Mouse (Mus musculus): ENCODE data around the gene Myom3. TPM values are rescaled to one million over a fixed set of nuclear protein-coding genes. Genes with fewer than 3 reads are reported as not detected.

Myom3 gene
- total and polyA plus RNA-seq, 2 experiments from 2014 or later, result 1.1 to 2.6 TPM

- 51% methylated on average over 9 of the region's 9 CpGs for WGBS
Observed at GRCm38 (mm10) chr4:135730204-135730603, 29.3 kb upstream of the Myom3 start.

GRCm38 (mm10) chr4:135730951-135731350 is 28.6 kb upstream of the Myom3 start:
- Histone ChIP-seq H3K36me3 (ENCODE audit: insufficient read depth) (no peaks in the 10 kb centered on the region), H3K9me3 (ENCODE audit: low read length) (peaks cover 4% of the 10 kb centered on the region; the same call in 1 of the 2 replicates), H3K27me3 (ENCODE audit: insufficient read depth, low read length) (no peaks in the 10 kb centered on the region), H3K4me1 (ENCODE audit: insufficient read depth) (no peaks in the 10 kb centered on the region), H3K4me2 (ENCODE audit: low read depth) (no peak overlapping the region), H3K9ac (no peak overlapping the region), H3K4me3 (ENCODE audit: low read depth, low read length) (no peak overlapping the region), H3K27ac (ENCODE audit: low read depth, low read length) (no peak overlapping the region)
- DNase-seq, result no peak
- 63% methylated on average over 8 of the region's 8 CpGs for WGBS
- TF ChIP-seq CTCF (IDR thresholded peaks at IDR 0.05; ENCODE audit: low read depth), result no peak
- no peak for ATAC-seq

More at GRCm38 (mm10) chr4:135730204-135730603, 29.3 kb upstream of the Myom3 start:
- Histone ChIP-seq H3K9me3 (ENCODE audit: low read length) (peaks cover 4% of the 10 kb centered on the region; the same call in 1 of the 2 replicates), H3K9ac (no peak overlapping the region), H3K4me2 (ENCODE audit: low read depth) (no peak overlapping the region), H3K4me1 (ENCODE audit: insufficient read depth) (no peaks in the 10 kb centered on the region), H3K4me3 (ENCODE audit: low read depth, low read length) (no peak overlapping the region), H3K27me3 (ENCODE audit: insufficient read depth, low read length) (no peaks in the 10 kb centered on the region), H3K27ac (ENCODE audit: low read depth, low read length) (no peak overlapping the region), H3K36me3 (ENCODE audit: insufficient read depth) (no peaks in the 10 kb centered on the region)
- ATAC-seq (no peak), DNase-seq (no peak)
- no peak for TF ChIP-seq CTCF (IDR thresholded peaks at IDR 0.05; ENCODE audit: low read depth)

GRCm38 (mm10) chr4:135733901-135734300 is 25.6 kb upstream of the Myom3 start:
- no peak for DNase-seq
- H3K4me1 ChIP-seq (ENCODE audit: insufficient read depth), result no peaks in the 10 kb centered on the region

GRCm38 (mm10) chr4:135736903-135737302 is 22.6 kb upstream of the Myom3 start:
- Histone ChIP-seq H3K27me3 (ENCODE audit: insufficient read depth, low read length) (no peaks in the 10 kb centered on the region), H3K9me3 (ENCODE audit: low read length) (peaks cover 4% of the 10 kb centered on the region; the same call in 1 of the 2 replicates), H3K9ac (no peak overlapping the region), H3K4me3 (ENCODE audit: low read depth, low read length) (no peak overlapping the region), H3K27ac (ENCODE audit: low read depth, low read length) (no peak overlapping the region), H3K4me1 (ENCODE audit: insufficient read depth) (no peaks in the 10 kb centered on the region), H3K4me2 (ENCODE audit: low read depth) (no peak overlapping the region), H3K36me3 (ENCODE audit: insufficient read depth) (no peaks in the 10 kb centered on the region)
- ATAC-seq (no peak), DNase-seq (no peak)
- WGBS, result 87% methylated on average over 3 of the region's 3 CpGs
- no peak for TF ChIP-seq CTCF (IDR thresholded peaks at IDR 0.05; ENCODE audit: low read depth)

More at GRCm38 (mm10) chr4:135733901-135734300, 25.6 kb upstream of the Myom3 start:
- TF ChIP-seq CTCF (IDR thresholded peaks at IDR 0.05; ENCODE audit: low read depth), result no peak
- 94% methylated on average over 14 of the region's 14 CpGs for WGBS
- Histone ChIP-seq H3K9me3 (ENCODE audit: low read length) (peaks cover 4% of the 10 kb centered on the region; the same call in 1 of the 2 replicates), H3K36me3 (ENCODE audit: insufficient read depth) (no peaks in the 10 kb centered on the region), H3K4me3 (ENCODE audit: low read depth, low read length) (no peak overlapping the region), H3K9ac (no peak overlapping the region), H3K27ac (ENCODE audit: low read depth, low read length) (no peak overlapping the region), H3K27me3 (ENCODE audit: insufficient read depth, low read length) (no peaks in the 10 kb centered on the region), H3K4me2 (ENCODE audit: low read depth) (no peak overlapping the region)
- no peak for ATAC-seq

GRCm38 (mm10) chr4:135738237-135738636 is 21.3 kb upstream of the Myom3 start:
- Histone ChIP-seq H3K27ac (ENCODE audit: low read depth, low read length) (no peak overlapping the region), H3K27me3 (ENCODE audit: insufficient read depth, low read length) (no peaks in the 10 kb centered on the region), H3K4me1 (ENCODE audit: insufficient read depth) (no peaks in the 10 kb centered on the region), H3K4me2 (ENCODE audit: low read depth) (no peak overlapping the region), H3K9me3 (ENCODE audit: low read length) (peaks cover 4% of the 10 kb centered on the region; the same call in 1 of the 2 replicates), H3K9ac (no peak overlapping the region), H3K4me3 (ENCODE audit: low read depth, low read length) (no peak overlapping the region), H3K36me3 (ENCODE audit: insufficient read depth) (no peaks in the 10 kb centered on the region)
- ATAC-seq, result no peak
- DNase-seq, result no peak
- TF ChIP-seq CTCF (IDR thresholded peaks at IDR 0.05; ENCODE audit: low read depth), result no peak
- 68% methylated on average over 5 of the region's 5 CpGs for WGBS

GRCm38 (mm10) chr4:135739148-135739547 is 20.4 kb upstream of the Myom3 start:
- H3K4me3 ChIP-seq (ENCODE audit: low read depth, low read length), result no peak overlapping the region
- no peak overlapping the region for H3K27ac ChIP-seq (ENCODE audit: low read depth, low read length)
- TF ChIP-seq CTCF (IDR thresholded peaks at IDR 0.05; ENCODE audit: low read depth), result no peak
- H3K9ac ChIP-seq, result no peak overlapping the region
- H3K4me1 ChIP-seq (ENCODE audit: insufficient read depth), result no peaks in the 10 kb centered on the region
- ATAC-seq, result no peak
- no peaks in the 10 kb centered on the region for H3K36me3 ChIP-seq (ENCODE audit: insufficient read depth)
- 79% methylated on average over 7 of the region's 7 CpGs for WGBS
- H3K4me2 ChIP-seq (ENCODE audit: low read depth), result no peak overlapping the region
- no peaks in the 10 kb centered on the region for H3K27me3 ChIP-seq (ENCODE audit: insufficient read depth, low read length)
- H3K9me3 ChIP-seq (ENCODE audit: low read length), result peaks cover 4% of the 10 kb centered on the region; the same call in 1 of the 2 replicates
- DNase-seq, result no peak

- ATAC-seq (no peak), DNase-seq (no peak)
- Histone ChIP-seq H3K4me2 (ENCODE audit: low read depth) (no peak overlapping the region), H3K9ac (no peak overlapping the region), H3K9me3 (ENCODE audit: low read length) (peaks cover 4% of the 10 kb centered on the region; the same call in 1 of the 2 replicates), H3K36me3 (ENCODE audit: insufficient read depth) (no peaks in the 10 kb centered on the region), H3K4me3 (ENCODE audit: low read depth, low read length) (no peak overlapping the region), H3K27me3 (ENCODE audit: insufficient read depth, low read length) (no peaks in the 10 kb centered on the region), H3K27ac (ENCODE audit: low read depth, low read length) (no peak overlapping the region), H3K4me1 (ENCODE audit: insufficient read depth) (no peaks in the 10 kb centered on the region)
- no peak for TF ChIP-seq CTCF (IDR thresholded peaks at IDR 0.05; ENCODE audit: low read depth)
- 92% methylated on average over 14 of the region's 14 CpGs for WGBS
Observed at GRCm38 (mm10) chr4:135739672-135740071, 19.8 kb upstream of the Myom3 start.

All from forebrain, postnatal 0 days (tissue).